Mouse (Mus musculus) spleen, adult 10 weeks (tissue): Measurements from ENCODE around the gene H2al2a. TPM values are rescaled to one million over a fixed set of nuclear protein-coding genes. Genes with fewer than 3 reads are reported as not detected.

ENCODE experiments used
- polyA plus RNA-seq: library from polyadenylated mRNA; stranded (reverse); fragments of 350-450 nt; fragmentation: Illumina TruSeq; extraction: RNeasy Lipid Tissue Mini Kit (QIAGEN cat#74804); gene quantifications from one replicate; pipeline ENCODE4 v1.2.3, GENCODE M21; 2015; ENCODE audit warnings: low replicate concordance; ENCODE audit not compliant: insufficient read depth

The H2al2a gene
- polyA plus RNA-seq = not detected

DNA sequence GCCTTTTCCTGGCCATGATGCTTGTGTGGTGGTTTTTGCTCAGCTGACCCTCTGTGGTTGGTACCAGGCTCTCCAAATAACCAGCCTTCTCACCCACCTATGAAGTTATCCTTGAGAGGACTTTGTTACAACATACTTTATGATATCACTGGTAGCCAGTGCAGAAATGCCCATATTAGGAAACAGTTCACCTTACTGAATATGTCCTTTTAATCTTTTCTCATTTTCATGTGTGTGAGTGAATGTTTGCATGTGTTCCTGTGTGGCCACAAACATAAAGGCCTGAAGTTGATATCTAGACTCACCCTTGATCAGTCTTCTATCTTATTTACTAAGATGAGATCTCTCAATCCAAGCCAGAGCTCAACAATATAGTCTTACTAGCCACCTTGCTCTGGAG lies at the start of gene H2al2a:
H2al2a (minus strand) TSS at position 101 of the 400 bp plus-strand sequence.

DNA sequence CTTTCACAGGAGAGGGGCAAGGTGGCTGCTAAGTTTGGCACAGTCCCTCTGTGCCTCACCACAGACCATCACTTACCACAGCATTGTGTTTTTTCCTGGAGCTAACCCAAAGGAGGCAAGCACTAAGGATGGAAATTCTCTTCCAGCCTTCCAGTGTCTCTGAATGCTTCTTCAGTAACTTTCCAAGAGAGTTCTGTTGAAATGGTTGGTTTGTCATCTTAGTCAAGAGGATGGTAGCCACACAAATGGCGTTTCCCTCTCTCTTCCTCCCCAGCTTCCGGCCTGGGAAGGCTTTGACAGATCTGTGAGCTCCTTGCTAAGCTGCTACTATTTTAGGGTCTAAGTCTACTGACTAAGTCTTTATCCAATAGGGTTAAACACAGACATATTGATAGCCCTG lies 40.7 kb upstream of the H2al2a start, which contains the start of gene A930004D18Rik:
A930004D18Rik (minus strand) TSS at position 247 of the 400 bp plus-strand sequence.

Other genes with a start within 250 kb of the H2al2a start
- 0.36 TPM for gene A930004D18Rik, start 40.8 kb upstream of the H2al2a start, polyA plus RNA-seq
- gene Skida1, start 52.1 kb upstream of the H2al2a start, polyA plus RNA-seq = 0.93 TPM
- gene Mllt10, start 58.3 kb upstream of the H2al2a start, polyA plus RNA-seq = 47.3 TPM